In genomic region chr12:32045566-32046330, GRCm38 (mm10) we compare ENCODE assay signal across 14 mouse cellular contexts. TPM values are rescaled to one million over a fixed set of nuclear protein-coding genes. Genes with fewer than 3 reads are reported as not detected.
DNase-seq lines count a peak whose midpoint lies in the region; ATAC-seq and TF ChIP-seq lines count a peak whose summit lies in the region.
"Had no signal": no experiment of that assay in that cellular context is flagged by ENCODE, and none has a peak within 500 bp of the region (broad histone marks: within the 10 kb centered on the region; RNA-seq: fewer than 3 reads in every experiment).

No protein-coding gene starts in this region.

- no peak for TF ChIP-seq POLR2A in bone marrow macrophage, adult 2 months (IDR thresholded peaks at IDR 0.05; ENCODE audit: borderline replicate concordance, low read depth, low read length)

- H3K4me2 ChIP-seq in intestine, embryonic 14.5 days (ENCODE audit: low read length), result no peak overlapping the region
- no peak overlapping the region for H3K4me2 ChIP-seq in intestine, embryonic 15.5 days (replicated peaks)
- H3K4me2 ChIP-seq in liver, embryonic 14.5 days (ENCODE audit: low read depth), result no peak overlapping the region

- H3K36me3 ChIP-seq in intestine, embryonic 14.5 days (ENCODE audit: control insufficient read depth, insufficient read depth, low read length), result no peaks in the 10 kb centered on the region
- no peaks in the 10 kb centered on the region for H3K36me3 ChIP-seq in intestine, embryonic 15.5 days
- peaks cover 33% of the 10 kb centered on the region for H3K36me3 ChIP-seq in liver, embryonic 14.5 days (replicated peaks; ENCODE audit: control insufficient read depth, insufficient read depth, low read depth)

- DNase-seq in intestine, embryonic 14.5 days (ENCODE audit: low spot score), result peak; percentile 42
- peak; percentile 77 for DNase-seq in 416B (ENCODE audit: low read depth)
- no peak for DNase-seq in liver, embryonic 14.5 days (ENCODE audit: low read depth in 3 of 3, low spot score in 3 of 3)
- DNase-seq in ovary, postnatal 36 days (ENCODE audit: low spot score), result no peak
- no peak for DNase-seq in left cerebral cortex, adult 8-10 months (ENCODE audit: low spot score in 2 of 2)
- DNase-seq: adrenal gland, adult 2 months; gastrocnemius, adult 2 months had no signal

- TF ChIP-seq EP300 in liver, embryonic 14.5 days (IDR thresholded peaks at IDR 0.05; ENCODE audit: low read depth), result no peak

- H3K4me3 ChIP-seq in intestine, embryonic 14.5 days (ENCODE audit: low read depth, low read length), result no peak overlapping the region
- H3K4me3 ChIP-seq in intestine, embryonic 15.5 days (replicated peaks), result no peak overlapping the region
- H3K4me3 ChIP-seq in bone marrow macrophage, adult 2 months (ENCODE audit: insufficient read depth, low read length), result no peak overlapping the region
- H3K4me3 ChIP-seq in liver, embryonic 14.5 days (ENCODE audit: insufficient read depth in 1 of 2, low read depth in 2 of 2, low read length in 2 of 2), result no peak overlapping the region
- H3K4me3 ChIP-seq: gastrocnemius, adult 2 months had no signal

- H3K27me3 ChIP-seq in intestine, embryonic 14.5 days (replicated peaks; ENCODE audit: control insufficient read depth, insufficient read depth, low read length), result no peaks in the 10 kb centered on the region
- no peaks in the 10 kb centered on the region for H3K27me3 ChIP-seq in intestine, embryonic 15.5 days (replicated peaks)
- no peaks in the 10 kb centered on the region for H3K27me3 ChIP-seq in liver, embryonic 14.5 days (ENCODE audit: control insufficient read depth, insufficient read depth, low read length)
- H3K27me3 ChIP-seq: Patski had no signal

- H3K9me3 ChIP-seq in intestine, embryonic 14.5 days (ENCODE audit: control insufficient read depth, low read length), result no peaks in the 10 kb centered on the region
- H3K9me3 ChIP-seq in intestine, embryonic 15.5 days, result no peaks in the 10 kb centered on the region
- H3K9me3 ChIP-seq in liver, embryonic 14.5 days (ENCODE audit: control insufficient read depth, low read length), result no peaks in the 10 kb centered on the region

- H3K27ac ChIP-seq in intestine, embryonic 14.5 days (ENCODE audit: low read depth), result no peak overlapping the region
- no peak overlapping the region for H3K27ac ChIP-seq in intestine, embryonic 15.5 days
- H3K27ac ChIP-seq in bone marrow macrophage, adult 2 months (ENCODE audit: insufficient read depth, low read depth, low read length), result no peak overlapping the region
- 0 out of 2 replicates have a peak overlapping the region, but pooled peaks have one; percentile 1 for H3K27ac ChIP-seq in liver, embryonic 14.5 days
- H3K27ac ChIP-seq: gastrocnemius, adult 2 months had no signal

- no peak for ATAC-seq in intestine, embryonic 14.5 days (replicated peaks; ENCODE audit: low FRiP score, low TSS enrichment, low read depth)
- no peak for ATAC-seq in intestine, embryonic 15.5 days
- ATAC-seq in liver, embryonic 14.5 days (ENCODE audit: insufficient read depth), result no peak
- no peak for ATAC-seq in activated CD4-positive, CD25-positive, alpha-beta regulatory T cell, adult 4 months
- ATAC-seq: forebrain, embryonic 14.5 days; inflammation-experienced regulatory T-cells, adult 6 months; lung, postnatal 0 days; Patski had no signal

- H3K9ac ChIP-seq in intestine, embryonic 14.5 days (ENCODE audit: low read length), result no peak overlapping the region
- no peak overlapping the region for H3K9ac ChIP-seq in intestine, embryonic 15.5 days
- no peak overlapping the region for H3K9ac ChIP-seq in liver, embryonic 14.5 days (replicated peaks)

- H3K4me1 ChIP-seq in intestine, embryonic 14.5 days (replicated peaks; ENCODE audit: control insufficient read depth, insufficient read depth, low read length), result no peaks in the 10 kb centered on the region
- no peaks in the 10 kb centered on the region for H3K4me1 ChIP-seq in intestine, embryonic 15.5 days (replicated peaks)
- peaks cover 3% of the 10 kb centered on the region; the same call in 1 of the 2 replicates for H3K4me1 ChIP-seq in bone marrow macrophage, adult 2 months (ENCODE audit: control insufficient read depth, insufficient read depth, low read length)
- peaks cover 23 to 28% of the 10 kb centered on the region in 2 experiments for H3K4me1 ChIP-seq in liver, embryonic 14.5 days (replicated peaks; ENCODE audit: control insufficient read depth in 2 of 2, insufficient read depth in 2 of 2, low read length in 1 of 2)

- TF ChIP-seq CTCF in bone marrow macrophage, adult 2 months (IDR thresholded peaks at IDR 0.05; ENCODE audit: low read depth, low read length), result 0 out of 2 replicates have a peak, but pooled peaks have one; percentile 12
- peak; percentile 55 for TF ChIP-seq CTCF in liver, embryonic 14.5 days (IDR thresholded peaks at IDR 0.05; ENCODE audit: low read depth)

- 86% methylated on average over 17 of the region's 17 CpGs for WGBS in intestine, embryonic 14.5 days
- WGBS in intestine, embryonic 15.5 days, result 78% methylated on average over 17 of the region's 17 CpGs
- 69% methylated on average over 17 of the region's 17 CpGs for WGBS in liver, embryonic 14.5 days (ENCODE audit: insufficient replicate concordance)

RNA-seq across cellular contexts. Expression of gene Prkar2b, which starts 15.3 kb away (rescaled TPM):
- 23.8 and 24.9 TPM in 2 replicates for polyA plus RNA-seq in intestine, embryonic 14.5 days (2014; fragmentation: Nextera tagmentation; extraction: Ambion mirVana)
- polyA plus RNA-seq in intestine, embryonic 15.5 days (2015; fragmentation: Nextera tagmentation; extraction: Ambion mirVana), result 17.0 and 17.9 TPM in 2 replicates
- 18.7 and 19.4 TPM in 2 replicates for polyA plus RNA-seq in bone marrow macrophage, adult 2 months (2012; ENCODE audit: insufficient read depth, insufficient read length, missing spikeins)
- 26.3 and 41.3 TPM in 2 replicates for polyA plus RNA-seq in liver, embryonic 14.5 days (2012; rRNA removed)
- 89.6 and 101 TPM in 2 replicates for polyA plus RNA-seq in liver, embryonic 14.5 days (2014; fragmentation: Nextera tagmentation; extraction: Ambion mirVana)
- 10 to 100 TPM; 69.7 to 77.9 (median 77.6) TPM for total RNA-seq in left cerebral cortex, adult 8-10 months (2022)
- polyA plus RNA-seq in activated CD4-positive, CD25-positive, alpha-beta regulatory T cell, adult 4 months (2017; shearing (Covaris generic)), result 1 to 10 TPM in 1 of 2 experiments, under 1 TPM in 1; 0.68 to 1.2 TPM

Comparison
In these comparisons a context has a peak if more than half of its experiments do, and no peak if none do; other contexts are left out.
1. DNase-seq: peak in intestine, embryonic 14.5 days (single experiment) and 416B (single experiment); none in liver, embryonic 14.5 days (0 of 3), ovary, postnatal 36 days (single experiment) and left cerebral cortex, adult 8-10 months (0 of 2).